18 mouse cellular contexts compared by ENCODE assay signal in the genomic region with DNA sequence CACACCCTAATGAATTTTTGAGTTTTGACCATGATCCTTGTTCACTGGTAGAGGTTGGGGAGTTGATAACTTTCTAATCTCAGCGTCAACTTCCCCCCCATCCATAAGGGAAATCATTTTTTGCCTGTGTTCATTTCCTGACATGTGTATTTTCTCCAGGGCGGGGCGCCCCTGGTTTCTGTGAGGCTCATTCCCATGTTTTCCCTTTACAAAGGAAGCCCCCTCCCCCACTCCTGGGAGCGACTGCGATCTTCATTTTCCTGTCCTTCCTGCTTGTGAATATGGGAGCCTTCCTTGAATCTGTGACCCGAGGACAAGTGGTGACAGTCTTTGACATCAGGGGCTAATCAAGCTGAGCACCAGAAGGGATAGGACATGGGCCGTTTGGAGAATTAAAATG.
"Had no signal": no experiment of that assay in that cellular context is flagged by ENCODE, and none has a peak within 500 bp of the region (broad histone marks: within the 10 kb centered on the region; RNA-seq: fewer than 3 reads in every experiment).

No protein-coding gene starts in this region.

- H3K9me3 ChIP-seq: kidney, embryonic 15.5 days; limb, embryonic 10.5 days; limb, embryonic 13.5 days; liver, embryonic 12.5 days; liver, embryonic 15.5 days; megakaryocyte, embryonic 14.5 days; midbrain, embryonic 10.5 days; midbrain, embryonic 13.5 days; neural tube, embryonic 15.5 days had no signal

- H3K4me2 ChIP-seq: kidney, embryonic 15.5 days; limb, embryonic 13.5 days; liver, embryonic 12.5 days; liver, embryonic 15.5 days; midbrain, embryonic 13.5 days; neural tube, embryonic 15.5 days had no signal

- H3K4me3 ChIP-seq: kidney, embryonic 15.5 days; limb, embryonic 10.5 days; limb, embryonic 13.5 days; liver, embryonic 12.5 days; liver, embryonic 15.5 days; megakaryocyte, embryonic 14.5 days; midbrain, embryonic 10.5 days; midbrain, embryonic 13.5 days; myocyte; neural tube, embryonic 15.5 days had no signal

- H3K27me3 ChIP-seq: kidney, embryonic 15.5 days; limb, embryonic 13.5 days; liver, embryonic 12.5 days; liver, embryonic 15.5 days; midbrain, embryonic 13.5 days; neural tube, embryonic 15.5 days had no signal

- H3K9ac ChIP-seq: kidney, embryonic 15.5 days; limb, embryonic 13.5 days; liver, embryonic 12.5 days; liver, embryonic 15.5 days; neural tube, embryonic 15.5 days had no signal

- H3K36me3 ChIP-seq: kidney, embryonic 15.5 days; limb, embryonic 13.5 days; liver, embryonic 12.5 days; liver, embryonic 15.5 days had no signal

- H3K4me1 ChIP-seq: kidney, embryonic 15.5 days; limb, embryonic 13.5 days; liver, embryonic 12.5 days; liver, embryonic 15.5 days; megakaryocyte, embryonic 14.5 days had no signal

- H3K27ac ChIP-seq: kidney, embryonic 15.5 days; limb, embryonic 10.5 days; limb, embryonic 13.5 days; liver, embryonic 12.5 days; liver, embryonic 15.5 days; midbrain, embryonic 10.5 days; neural tube, embryonic 15.5 days; stomach, postnatal 0 days had no signal

- DNase-seq: kidney, adult 11 months; kidney, adult 8-10 months; layer of hippocampus, postnatal 36 days; lung, adult 2 months; right cerebral cortex, postnatal 4 days had no signal

- ATAC-seq: liver, embryonic 12.5 days; lung, postnatal 0 days; midbrain, embryonic 13.5 days; midbrain, embryonic 16.5 days had no signal
